Mouse (Mus musculus) heart, adult 9 months (tissue): ENCODE results near the gene Prpf19.

Source experiments
- DNase-seq, 2 experiments: peaks; one replicate each; pipeline ENCODE4 v3.0.0; 2022; ENCODE audit warnings: low spot score in 2 of 2

Prpf19 gene

GRCm38 (mm10) chr19:10938771-10939170 lies 43.7 kb downstream of the Prpf19 start:
- DNase-seq, result no peak

- DNase-seq, result peak in 1 of 2 experiments; percentile 29
Observed at GRCm38 (mm10) chr19:10940097-10940800, 45.2 kb downstream of the Prpf19 start.

GRCm38 (mm10) chr19:10940801-10941457 lies 45.9 kb downstream of the Prpf19 start:
- DNase-seq, result no peak

- DNase-seq, result no peak
Observed at GRCm38 (mm10) chr19:10943955-10944354, 48.9 kb downstream of the Prpf19 start.

GRCm38 (mm10) chr19:10946506-10946905 lies 51.5 kb downstream of the Prpf19 start:
- no peak for DNase-seq

- no peak for DNase-seq
Observed at GRCm38 (mm10) chr19:10947219-10947618, 52.2 kb downstream of the Prpf19 start.

- peak in 1 of 2 experiments; percentile 13 for DNase-seq
Observed at GRCm38 (mm10) chr19:10948416-10948815, 53.4 kb downstream of the Prpf19 start.

- DNase-seq, result peak; percentile 93 to 95
Observed at GRCm38 (mm10) chr19:10949112-10949511, 54.1 kb downstream of the Prpf19 start, which contains the start of gene Ccdc86. Gene Ccdc86, minus strand, starts transcription at chr19:10949266.

GRCm38 (mm10) chr19:10949558-10949957 lies 54.5 kb downstream of the Prpf19 start:
- DNase-seq, result no peak

GRCm38 (mm10) chr19:10952021-10952939 lies 57.2 kb downstream of the Prpf19 start:
- DNase-seq, result peak; percentile 41 to 45
